Mouse (Mus musculus): Measurements from ENCODE around the gene Slc7a4. TPM values are rescaled to one million over a fixed set of nuclear protein-coding genes. Genes with fewer than 3 reads are reported as not detected.

Gene Slc7a4
- total RNA-seq, 1 experiment = 2.9 TPM

DNA sequence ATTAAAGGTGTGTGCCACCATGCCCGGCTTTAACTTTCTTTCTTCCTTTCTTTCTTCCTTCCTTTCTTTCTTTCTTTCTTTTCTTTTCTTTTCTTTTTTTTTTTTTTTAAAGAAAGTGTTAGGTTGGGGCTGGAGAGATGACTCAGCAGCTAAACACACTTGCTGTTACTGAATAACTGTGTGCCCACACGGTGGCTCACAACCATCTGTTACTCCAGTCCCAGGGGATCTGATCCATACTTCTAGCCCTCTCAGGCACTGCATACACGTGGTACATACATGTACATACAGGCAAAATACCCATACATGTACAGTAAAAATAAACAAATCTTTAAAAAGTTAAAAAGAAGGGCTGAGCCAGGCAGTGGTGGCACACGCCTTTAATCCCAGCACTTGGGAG lies 28.4 kb upstream of the Slc7a4 start:
- H3K9me3 ChIP-seq (ENCODE audit: control insufficient read depth, insufficient read depth, low read depth, low read length) = no peaks in the 10 kb centered on the region
- no peak for TF ChIP-seq HCFC1 (IDR thresholded peaks at IDR 0.05; ENCODE audit: borderline replicate concordance, insufficient read depth, low read length)
- TF ChIP-seq ZC3H11A (IDR thresholded peaks at IDR 0.05; ENCODE audit: borderline replicate concordance, low read depth, low read length) = no peak
- no peaks in the 10 kb centered on the region for H3K4me1 ChIP-seq (ENCODE audit: control insufficient read depth in 2 of 2, insufficient read depth in 2 of 2, low read length in 2 of 2, poor library complexity in 1 of 2)
- no peak overlapping the region for H3K27ac ChIP-seq (ENCODE audit: insufficient read depth, low read depth, low read length, poor library complexity, severe bottlenecking)
- DNase-seq (ENCODE audit: low read depth, low spot score) = no peak
- no peak overlapping the region for H3K4me3 ChIP-seq (ENCODE audit: insufficient read depth in 1 of 2, low read depth in 1 of 2, low read length in 2 of 2, poor library complexity in 1 of 2, severe bottlenecking in 1 of 2)
- H3K36me3 ChIP-seq (ENCODE audit: control insufficient read depth, insufficient read depth, low read length, poor library complexity, severe bottlenecking) = no peaks in the 10 kb centered on the region
- in situ Hi-C loops (cut with MboI; ENCODE audit: low sequenced_read_pairs in 2 of 2, unreplicated experiment in 2 of 2) = no loop called here
- H3K9ac ChIP-seq (ENCODE audit: insufficient read depth, low read depth, low read length, poor library complexity, severe bottlenecking) = no peak overlapping the region

DNA sequence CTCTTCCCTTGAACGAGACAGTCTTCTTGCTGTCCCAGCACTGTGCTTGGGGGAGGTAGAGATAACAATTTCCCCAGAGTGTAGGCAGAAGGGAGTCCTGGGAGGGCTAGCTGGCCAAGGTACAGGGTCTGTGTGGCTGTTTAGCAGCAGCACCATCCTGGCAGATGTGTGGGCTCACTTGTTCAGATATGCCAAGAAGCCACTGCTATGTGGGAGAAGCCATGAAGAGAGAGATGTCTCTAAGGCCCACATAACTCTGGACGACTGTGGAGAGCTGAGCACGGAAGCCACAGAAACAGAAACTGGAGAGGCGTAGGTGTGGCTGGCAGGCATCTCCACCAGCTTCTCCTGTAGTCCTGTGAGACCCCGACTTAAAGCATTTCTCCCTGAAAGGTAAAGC lies 22.7 kb upstream of the Slc7a4 start:
- H3K9me3 ChIP-seq (ENCODE audit: control insufficient read depth, insufficient read depth, low read depth, low read length) = no peaks in the 10 kb centered on the region
- no peaks in the 10 kb centered on the region for H3K4me1 ChIP-seq (ENCODE audit: control insufficient read depth in 2 of 2, insufficient read depth in 2 of 2, low read length in 2 of 2, poor library complexity in 1 of 2)
- in situ Hi-C loops (cut with MboI; ENCODE audit: low sequenced_read_pairs in 2 of 2, unreplicated experiment in 2 of 2) = no loop called here
- H3K36me3 ChIP-seq (ENCODE audit: control insufficient read depth, insufficient read depth, low read length, poor library complexity, severe bottlenecking) = no peaks in the 10 kb centered on the region
- H3K9ac ChIP-seq (ENCODE audit: insufficient read depth, low read depth, low read length, poor library complexity, severe bottlenecking) = no peak overlapping the region
- TF ChIP-seq ZC3H11A (IDR thresholded peaks at IDR 0.05; ENCODE audit: borderline replicate concordance, low read depth, low read length) (no peak), MAFK (IDR thresholded peaks at IDR 0.05; ENCODE audit: insufficient read depth, low read depth, low read length) (no peak)
- no peak for DNase-seq (ENCODE audit: low read depth, low spot score)
- no peak overlapping the region for H3K4me3 ChIP-seq (ENCODE audit: insufficient read depth in 1 of 2, low read depth in 1 of 2, low read length in 2 of 2, poor library complexity in 1 of 2, severe bottlenecking in 1 of 2)
- no peak overlapping the region for H3K27ac ChIP-seq (ENCODE audit: insufficient read depth, low read depth, low read length, poor library complexity, severe bottlenecking)

DNA sequence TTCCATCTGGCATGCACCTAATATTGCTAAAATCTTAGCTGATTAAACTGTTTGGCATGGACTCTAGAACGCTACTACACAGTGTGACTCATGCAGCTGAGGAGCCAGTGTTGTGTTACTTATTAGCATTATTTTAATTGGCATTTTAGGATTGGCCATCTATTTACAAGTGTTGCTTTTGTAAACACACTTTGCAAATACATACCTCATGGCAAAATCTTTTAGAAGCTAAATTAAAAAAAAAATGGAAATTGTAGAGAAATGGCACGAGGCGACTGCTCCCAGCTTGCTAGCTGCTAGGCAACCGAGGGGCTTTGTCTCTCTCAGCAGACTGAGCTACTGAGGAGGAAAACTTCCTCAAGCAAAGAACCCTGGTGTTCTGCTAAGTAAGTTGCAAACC lies 21.9 kb upstream of the Slc7a4 start:
- H3K9ac ChIP-seq (ENCODE audit: insufficient read depth, low read depth, low read length, poor library complexity, severe bottlenecking) = no peak overlapping the region
- no peak overlapping the region for H3K4me3 ChIP-seq (ENCODE audit: insufficient read depth in 1 of 2, low read depth in 1 of 2, low read length in 2 of 2, poor library complexity in 1 of 2, severe bottlenecking in 1 of 2)
- H3K36me3 ChIP-seq (ENCODE audit: control insufficient read depth, insufficient read depth, low read length, poor library complexity, severe bottlenecking) = no peaks in the 10 kb centered on the region
- no peaks in the 10 kb centered on the region for H3K9me3 ChIP-seq (ENCODE audit: control insufficient read depth, insufficient read depth, low read depth, low read length)
- no peaks in the 10 kb centered on the region for H3K4me1 ChIP-seq (ENCODE audit: control insufficient read depth in 2 of 2, insufficient read depth in 2 of 2, low read length in 2 of 2, poor library complexity in 1 of 2)
- DNase-seq (ENCODE audit: low read depth, low spot score) = no peak
- in situ Hi-C loops (cut with MboI; ENCODE audit: low sequenced_read_pairs in 2 of 2, unreplicated experiment in 2 of 2) = no loop called here
- H3K27ac ChIP-seq (ENCODE audit: insufficient read depth, low read depth, low read length, poor library complexity, severe bottlenecking) = no peak overlapping the region
- TF ChIP-seq MAFK (IDR thresholded peaks at IDR 0.05; ENCODE audit: insufficient read depth, low read depth, low read length) (no peak), HCFC1 (IDR thresholded peaks at IDR 0.05; ENCODE audit: borderline replicate concordance, insufficient read depth, low read length) (no peak), CHD2 (IDR thresholded peaks at IDR 0.05; ENCODE audit: low read depth, low read length) (no peak), ZNF384 (IDR thresholded peaks at IDR 0.05; ENCODE audit: low read depth, low read length) (no peak), ZC3H11A (IDR thresholded peaks at IDR 0.05; ENCODE audit: borderline replicate concordance, low read depth, low read length) (no peak)

DNA sequence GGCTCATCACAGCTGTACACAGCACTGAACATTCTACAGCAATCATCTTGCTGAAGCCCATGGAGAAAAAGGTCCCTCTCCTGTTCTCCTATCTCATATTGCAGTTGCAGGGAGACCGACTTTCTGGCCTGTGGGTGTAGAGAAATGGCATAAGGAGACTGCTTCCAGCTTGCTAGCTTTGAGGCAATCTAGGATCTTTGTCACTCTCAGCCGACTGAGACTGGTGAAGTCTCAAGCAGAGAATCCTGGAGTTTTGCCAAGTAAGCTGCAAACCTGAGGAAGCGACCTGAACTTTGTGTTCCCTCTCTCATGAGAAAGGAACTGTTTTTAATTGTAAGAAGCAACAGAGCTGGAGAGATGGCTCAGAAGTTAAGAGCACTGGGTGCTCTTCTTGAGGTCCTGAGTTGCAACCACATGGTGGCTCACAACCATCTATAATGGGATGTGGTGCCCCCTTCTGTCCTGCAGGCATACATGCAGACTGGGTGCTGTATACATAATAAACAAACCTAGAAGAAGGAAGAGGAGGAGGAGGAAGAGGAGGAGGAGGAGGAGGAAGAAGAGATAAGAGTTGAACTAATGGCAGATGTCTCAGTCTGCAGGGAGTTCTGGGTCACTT lies 18.0 kb upstream of the Slc7a4 start:
- TF ChIP-seq HCFC1 (IDR thresholded peaks at IDR 0.05; ENCODE audit: borderline replicate concordance, insufficient read depth, low read length) = no peak
- TF ChIP-seq CHD2 (IDR thresholded peaks at IDR 0.05; ENCODE audit: low read depth, low read length) = no peak
- no peak for TF ChIP-seq ZC3H11A (IDR thresholded peaks at IDR 0.05; ENCODE audit: borderline replicate concordance, low read depth, low read length)
- TF ChIP-seq ZNF384 (IDR thresholded peaks at IDR 0.05; ENCODE audit: low read depth, low read length) = no peak
- no peak for TF ChIP-seq MAFK (IDR thresholded peaks at IDR 0.05; ENCODE audit: insufficient read depth, low read depth, low read length)

DNA sequence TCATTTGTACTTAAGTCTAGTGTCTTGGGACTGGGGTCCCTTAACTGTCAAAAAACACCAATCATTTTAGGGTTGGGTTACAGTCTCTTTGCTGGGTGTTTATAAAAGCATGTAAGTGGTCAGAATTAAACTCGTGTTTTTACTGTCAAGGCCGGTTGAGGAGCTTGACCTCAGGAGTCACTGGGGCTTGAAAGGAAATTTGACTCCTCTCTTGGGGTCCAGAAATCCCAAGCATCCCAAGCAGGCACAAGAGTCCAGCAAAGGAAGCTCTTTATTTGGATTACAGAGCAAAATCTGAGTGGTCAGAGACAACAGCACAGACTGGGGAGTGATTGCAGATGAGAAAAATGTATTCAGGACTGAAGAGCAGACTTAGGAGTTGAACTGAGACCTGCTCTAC lies 7.7 kb upstream of the Slc7a4 start:
- H3K9ac ChIP-seq (ENCODE audit: insufficient read depth, low read depth, low read length, poor library complexity, severe bottlenecking) = no peak overlapping the region
- in situ Hi-C loops (cut with MboI; ENCODE audit: low sequenced_read_pairs in 2 of 2, unreplicated experiment in 2 of 2) = no loop called here

More for the DNA sequence above, 18.0 kb upstream of the Slc7a4 start:
- Histone ChIP-seq H3K36me3 (ENCODE audit: control insufficient read depth, insufficient read depth, low read length, poor library complexity, severe bottlenecking) (no peaks in the 10 kb centered on the region), H3K4me1 (ENCODE audit: control insufficient read depth in 2 of 2, insufficient read depth in 2 of 2, low read length in 2 of 2, poor library complexity in 1 of 2) (no peaks in the 10 kb centered on the region), H3K4me3 (ENCODE audit: insufficient read depth in 1 of 2, low read depth in 1 of 2, low read length in 2 of 2, poor library complexity in 1 of 2, severe bottlenecking in 1 of 2) (no peak overlapping the region), H3K9me3 (ENCODE audit: control insufficient read depth, insufficient read depth, low read depth, low read length) (no peaks in the 10 kb centered on the region), H3K9ac (ENCODE audit: insufficient read depth, low read depth, low read length, poor library complexity, severe bottlenecking) (no peak overlapping the region), H3K27ac (ENCODE audit: insufficient read depth, low read depth, low read length, poor library complexity, severe bottlenecking) (no peak overlapping the region)
- in situ Hi-C loops (cut with MboI; ENCODE audit: low sequenced_read_pairs in 2 of 2, unreplicated experiment in 2 of 2) = no loop called here
- no peak for DNase-seq (ENCODE audit: low read depth, low spot score)

More for the DNA sequence above, 7.7 kb upstream of the Slc7a4 start:
- H3K9me3 ChIP-seq (ENCODE audit: control insufficient read depth, insufficient read depth, low read depth, low read length) = no peaks in the 10 kb centered on the region
- no peak overlapping the region for H3K4me3 ChIP-seq (ENCODE audit: insufficient read depth in 1 of 2, low read depth in 1 of 2, low read length in 2 of 2, poor library complexity in 1 of 2, severe bottlenecking in 1 of 2)
- no peaks in the 10 kb centered on the region for H3K36me3 ChIP-seq (ENCODE audit: control insufficient read depth, insufficient read depth, low read length, poor library complexity, severe bottlenecking)
- H3K27ac ChIP-seq (ENCODE audit: insufficient read depth, low read depth, low read length, poor library complexity, severe bottlenecking) = no peak overlapping the region
- TF ChIP-seq MAFK (IDR thresholded peaks at IDR 0.05; ENCODE audit: insufficient read depth, low read depth, low read length) (no peak), ZC3H11A (IDR thresholded peaks at IDR 0.05; ENCODE audit: borderline replicate concordance, low read depth, low read length) (no peak), CHD2 (IDR thresholded peaks at IDR 0.05; ENCODE audit: low read depth, low read length) (no peak), ZNF384 (IDR thresholded peaks at IDR 0.05; ENCODE audit: low read depth, low read length) (no peak), HCFC1 (IDR thresholded peaks at IDR 0.05; ENCODE audit: borderline replicate concordance, insufficient read depth, low read length) (no peak)
- H3K4me1 ChIP-seq (ENCODE audit: control insufficient read depth in 2 of 2, insufficient read depth in 2 of 2, low read length in 2 of 2, poor library complexity in 1 of 2) = no peaks in the 10 kb centered on the region
- no peak for DNase-seq (ENCODE audit: low read depth, low spot score)
